Mouse (Mus musculus): ENCODE data around the gene Gm1110. TPM values are rescaled to one million over a fixed set of nuclear protein-coding genes. Genes with fewer than 3 reads are reported as not detected.

The Gm1110 gene
- polyA plus RNA-seq, 1 experiment, result not detected

DNA sequence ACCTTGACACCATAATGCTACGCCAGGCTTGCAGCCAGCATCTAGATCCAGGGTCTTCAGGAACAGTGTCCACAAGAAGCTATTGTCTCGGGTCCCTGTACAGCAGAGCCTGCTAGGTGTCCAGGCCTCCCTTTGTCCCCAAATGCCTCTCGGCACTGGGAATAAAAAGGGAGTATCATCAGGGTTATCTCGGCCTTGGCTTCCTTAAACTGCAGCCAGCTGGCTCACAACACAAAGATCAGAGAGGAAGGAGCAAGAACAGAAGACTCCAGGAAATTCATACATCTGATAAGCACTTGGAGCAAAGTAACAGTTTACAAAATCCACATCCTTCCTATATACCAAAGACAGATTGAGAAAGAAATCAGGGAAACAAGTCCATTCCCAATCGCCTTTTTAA, 62.2 kb downstream of the Gm1110 start, which contains the start of gene Glb1l3:
TSS of gene Glb1l3 (minus strand) at position 140 of the 400 bp plus-strand sequence.
- no peak for DNase-seq
- WGBS, result 52% methylated on average over 5 of the region's 5 CpGs
- Histone ChIP-seq H3K4me1 (replicated peaks; ENCODE audit: control insufficient read depth, insufficient read depth, low read length) (no peaks in the 10 kb centered on the region), H3K4me3 (ENCODE audit: control insufficient read depth, insufficient read depth, low read length) (no peak within 1 kb of the TSS), H3K36me3 (ENCODE audit: control insufficient read depth, insufficient read depth, low read length) (no peaks in the 10 kb centered on the region), H3K27ac (ENCODE audit: control insufficient read depth, insufficient read depth, low read length) (no peak within 1 kb of the TSS), H3K27me3 (ENCODE audit: control insufficient read depth, insufficient read depth, low read length) (no peaks in the 10 kb centered on the region)
- no peak for TF ChIP-seq CTCF (IDR thresholded peaks at IDR 0.05; ENCODE audit: borderline replicate concordance, control insufficient read depth, extremely low read depth, insufficient read depth, low read length, poor library complexity)
- TF ChIP-seq POLR2A (IDR thresholded peaks at IDR 0.05; ENCODE audit: control insufficient read depth, extremely low read depth, insufficient read depth, low read length, poor library complexity), result no peak

DNA sequence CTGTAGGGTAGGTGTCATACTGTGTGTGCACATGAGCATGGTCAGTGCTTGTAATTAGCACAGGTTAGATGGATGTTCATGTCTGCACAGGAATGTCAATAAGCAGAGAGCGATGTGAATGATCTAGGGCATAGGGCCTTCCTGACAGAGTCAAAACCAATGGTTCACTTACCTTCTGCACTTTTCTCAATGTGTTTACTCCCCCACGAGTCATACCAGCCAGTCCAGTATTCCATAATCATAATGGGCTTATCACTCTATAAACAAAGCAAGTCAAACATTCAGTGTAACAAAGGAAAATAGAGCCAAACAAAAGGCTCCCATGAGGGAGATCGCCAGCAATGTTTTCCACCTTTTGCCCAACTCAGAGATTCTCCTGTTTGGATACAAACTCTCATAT, 91.8 kb downstream of the Gm1110 start:
- no peak overlapping the region for H3K4me3 ChIP-seq (ENCODE audit: control insufficient read depth, insufficient read depth, low read length)
- 87% methylated on average over 3 of the region's 3 CpGs for WGBS
- no peaks in the 10 kb centered on the region for H3K4me1 ChIP-seq (replicated peaks; ENCODE audit: control insufficient read depth, insufficient read depth, low read length)
- DNase-seq, result no peak
- no peaks in the 10 kb centered on the region for H3K36me3 ChIP-seq (ENCODE audit: control insufficient read depth, insufficient read depth, low read length)
- no peak for TF ChIP-seq POLR2A (IDR thresholded peaks at IDR 0.05; ENCODE audit: control insufficient read depth, extremely low read depth, insufficient read depth, low read length, poor library complexity)
- no peak for TF ChIP-seq CTCF (IDR thresholded peaks at IDR 0.05; ENCODE audit: borderline replicate concordance, control insufficient read depth, extremely low read depth, insufficient read depth, low read length, poor library complexity)
- no peak overlapping the region for H3K27ac ChIP-seq (ENCODE audit: control insufficient read depth, insufficient read depth, low read length)
- H3K27me3 ChIP-seq (ENCODE audit: control insufficient read depth, insufficient read depth, low read length), result no peaks in the 10 kb centered on the region

Other genes with a start within 250 kb of the Gm1110 start
- gene B3gat1, start 189.4 kb downstream of the Gm1110 start, polyA plus RNA-seq (2012; rRNA removed), result 0.05 and 0.19 TPM in 2 replicates
- 2.0 and 3.9 TPM in 2 replicates for gene Glb1l2, start 116.6 kb downstream of the Gm1110 start, polyA plus RNA-seq (2012; rRNA removed)
- not detected in 2 replicates for gene Glb1l3, start 62.2 kb downstream of the Gm1110 start, polyA plus RNA-seq (2012; rRNA removed)
- gene Acad8, start 76.5 kb upstream of the Gm1110 start, polyA plus RNA-seq (2012; rRNA removed), result 14.5 and 21.5 TPM in 2 replicates
- 9.4 and 9.8 TPM in 2 replicates for gene Thyn1, start 76.6 kb upstream of the Gm1110 start, polyA plus RNA-seq (2012; rRNA removed)
- gene Vps26b, start 107.0 kb upstream of the Gm1110 start, polyA plus RNA-seq (2012; rRNA removed), result 69.6 and 82.1 TPM in 2 replicates
- 75.5 and 82.4 TPM in 2 replicates for gene Ncapd3, start 107.1 kb upstream of the Gm1110 start, polyA plus RNA-seq (2012; rRNA removed)
- gene Jam3, start 232.3 kb upstream of the Gm1110 start, polyA plus RNA-seq (2012; rRNA removed), result 2.0 and 2.5 TPM in 2 replicates